Mouse (Mus musculus) right cerebral cortex, adult 18-20 months (tissue): ENCODE measurements around the gene Galnt5.
A peak's percentile ranks its signal among the peaks of the same experiment; 100 is the strongest.

Source experiments
- DNase-seq: peaks from one replicate; pipeline ENCODE4 v3.0.0; 2022; ENCODE audit warnings: mixed read lengths

Gene Galnt5

DNA sequence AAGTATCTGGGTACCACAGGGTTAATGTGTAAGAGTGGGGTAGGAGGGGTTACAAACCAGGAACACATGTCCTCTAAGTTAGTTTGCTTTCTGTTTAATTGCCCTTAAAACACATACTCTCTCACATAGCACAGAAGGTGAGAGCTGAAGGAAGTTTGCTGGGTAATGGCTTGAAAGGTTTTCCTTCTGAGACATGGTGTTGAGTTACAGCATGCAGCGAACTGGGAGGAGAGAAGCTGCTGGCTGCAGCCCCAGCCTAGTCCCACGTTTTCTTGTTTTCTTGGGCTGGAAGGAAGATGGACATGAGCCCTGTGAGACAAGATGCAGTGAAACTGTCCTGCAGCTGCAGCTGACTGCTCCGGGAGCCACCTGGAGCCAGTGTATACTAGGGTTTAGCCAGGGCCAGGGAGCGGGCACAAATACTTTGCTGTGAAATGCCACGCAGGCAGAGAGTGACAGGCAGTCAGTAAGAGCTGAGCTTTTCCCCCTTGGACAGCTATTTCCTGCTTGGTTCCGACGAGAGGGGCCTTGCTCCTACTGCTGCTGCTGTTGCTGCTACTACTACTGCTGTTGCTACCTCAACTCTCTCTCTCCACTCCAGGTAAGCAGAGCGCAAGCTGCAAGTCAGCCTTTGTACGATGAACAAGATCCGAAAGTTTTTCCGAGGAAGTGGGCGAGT, at the start of gene Galnt5:
Galnt5 (plus strand) TSS at position 133 of the 679 bp plus-strand sequence.
- DNase-seq: no peak

DNA sequence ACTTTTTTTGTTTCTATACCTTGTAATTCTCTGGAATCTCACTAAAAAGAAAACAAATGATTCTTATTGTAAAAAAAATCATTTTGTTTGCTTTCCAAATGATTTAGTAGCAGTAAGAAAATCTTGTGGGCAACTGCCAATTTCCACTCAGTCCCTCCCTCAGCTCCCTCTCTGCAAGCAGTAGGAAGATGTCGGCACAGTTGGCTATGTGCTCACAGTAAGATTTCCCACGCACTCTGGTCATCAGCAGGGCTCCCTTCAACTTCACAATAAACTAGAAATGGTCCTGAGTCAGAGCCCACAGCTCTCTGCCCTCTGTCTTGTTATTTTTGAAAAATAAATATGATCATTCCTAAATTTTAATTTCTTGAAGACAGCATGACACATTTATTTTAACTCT, 46.1 kb upstream of the Galnt5 start:
- DNase-seq: peak; percentile 33

DNA sequence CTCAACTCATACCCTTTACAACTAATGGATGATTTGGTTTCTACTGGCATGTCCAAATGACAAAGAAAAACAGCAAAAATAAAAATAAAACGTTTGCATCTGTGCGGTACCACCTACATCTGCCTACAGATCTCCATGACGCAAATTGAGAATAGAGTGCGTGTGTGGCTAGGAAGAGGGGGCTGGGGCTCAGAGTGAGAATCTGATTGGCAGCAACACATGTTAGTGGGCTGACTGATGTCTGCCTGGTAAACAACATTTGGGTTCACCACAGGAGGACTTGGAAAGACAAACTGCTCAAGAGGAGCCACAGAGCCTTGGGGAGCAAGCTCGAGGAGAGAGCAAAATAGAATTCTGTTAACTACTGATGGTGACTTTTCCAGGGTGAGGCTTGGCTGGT, 36.9 kb upstream of the Galnt5 start:
- peak; percentile 28 for DNase-seq

DNA sequence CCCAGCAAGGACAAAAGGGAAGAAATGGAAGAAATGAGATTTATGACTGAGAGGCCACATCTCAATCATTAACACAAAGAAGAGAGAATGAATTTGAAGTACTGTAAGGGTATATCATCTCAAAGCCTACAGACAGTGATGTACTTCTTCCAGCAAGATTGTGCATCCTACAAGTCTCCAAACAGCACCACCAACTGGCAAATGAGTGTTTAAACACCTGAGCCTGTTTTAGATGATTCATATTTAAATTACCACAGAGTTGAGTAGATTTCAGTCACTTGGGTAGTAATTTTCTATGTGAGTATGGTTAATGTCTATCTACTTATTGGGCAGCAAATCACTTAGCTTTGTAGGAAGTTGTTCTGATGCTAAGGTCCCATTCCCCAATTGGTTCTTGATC, 15.4 kb upstream of the Galnt5 start:
- DNase-seq: no peak

GRCm38 (mm10) chr2:57991084-57991483, 6.6 kb upstream of the Galnt5 start:
- no peak for DNase-seq

GRCm38 (mm10) chr2:58001497-58001896, 3.8 kb downstream of the Galnt5 start:
- DNase-seq: no peak

- no peak for DNase-seq
These were observed 9.4 kb downstream of the Galnt5 start for GRCm38 (mm10) chr2:58007081-58007480.

DNA sequence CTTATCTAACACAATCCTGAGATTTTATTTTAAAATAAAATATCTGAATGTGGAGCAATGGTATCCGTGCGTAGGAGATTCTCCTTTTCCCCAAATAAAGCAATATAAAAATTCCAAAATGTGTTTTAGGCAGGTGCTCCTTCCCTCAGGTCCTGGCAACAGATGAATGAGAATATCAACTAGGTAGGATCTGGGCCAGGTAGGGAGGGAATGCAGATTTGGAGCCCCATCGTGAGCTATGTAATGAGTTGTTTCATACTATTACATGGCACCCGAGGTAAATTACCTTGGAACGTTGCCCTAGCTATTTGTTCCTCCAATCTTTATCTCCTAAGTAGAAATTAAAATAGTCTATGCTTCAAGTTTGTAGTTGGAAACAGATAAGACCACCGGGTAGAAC, 25.9 kb downstream of the Galnt5 start:
- no peak for DNase-seq

GRCm38 (mm10) chr2:58026740-58027139, 29.1 kb downstream of the Galnt5 start:
- no peak for DNase-seq

- DNase-seq: peak; percentile 9
These were observed 31.7 kb downstream of the Galnt5 start for GRCm38 (mm10) chr2:58029404-58029803.

DNA sequence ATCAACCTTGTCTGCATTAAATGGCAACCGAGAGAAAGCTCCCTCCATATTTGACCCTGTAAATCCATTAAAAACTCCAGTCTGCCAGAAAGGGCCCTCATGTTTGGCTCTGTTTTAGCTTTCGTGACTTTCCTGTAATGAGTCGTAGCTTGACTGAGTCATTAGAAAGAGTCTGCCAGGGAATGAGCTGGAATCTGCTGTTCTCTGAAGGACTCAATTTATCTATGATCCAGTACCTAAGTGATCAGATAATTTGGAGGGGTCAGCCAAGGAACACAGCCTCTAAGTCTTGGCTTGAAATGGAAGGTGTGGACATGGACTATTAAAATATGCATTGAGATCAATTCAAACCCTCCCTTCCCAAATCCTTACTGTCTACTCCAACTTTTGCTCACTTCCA, 33.7 kb downstream of the Galnt5 start:
- no peak for DNase-seq

DNA sequence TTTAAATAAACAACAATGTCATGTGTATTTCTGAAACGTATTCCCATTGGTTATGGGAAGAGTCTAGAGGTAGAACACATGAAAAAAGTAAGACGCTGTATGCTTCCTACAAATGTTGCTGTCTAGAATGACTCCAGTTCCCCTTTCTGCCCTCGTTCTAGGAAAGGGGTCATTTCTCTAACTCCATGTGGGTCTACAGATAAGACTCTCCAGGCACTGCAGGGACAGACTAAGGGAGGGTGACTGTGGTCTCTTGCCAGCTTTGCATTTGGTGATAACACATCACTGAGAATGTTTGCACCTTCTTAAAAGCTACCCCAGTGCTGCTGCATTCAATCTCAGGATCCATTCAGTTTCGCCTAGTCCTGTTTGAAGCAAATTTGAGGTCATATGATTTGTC, 38.0 kb downstream of the Galnt5 start:
- DNase-seq: no peak

DNA sequence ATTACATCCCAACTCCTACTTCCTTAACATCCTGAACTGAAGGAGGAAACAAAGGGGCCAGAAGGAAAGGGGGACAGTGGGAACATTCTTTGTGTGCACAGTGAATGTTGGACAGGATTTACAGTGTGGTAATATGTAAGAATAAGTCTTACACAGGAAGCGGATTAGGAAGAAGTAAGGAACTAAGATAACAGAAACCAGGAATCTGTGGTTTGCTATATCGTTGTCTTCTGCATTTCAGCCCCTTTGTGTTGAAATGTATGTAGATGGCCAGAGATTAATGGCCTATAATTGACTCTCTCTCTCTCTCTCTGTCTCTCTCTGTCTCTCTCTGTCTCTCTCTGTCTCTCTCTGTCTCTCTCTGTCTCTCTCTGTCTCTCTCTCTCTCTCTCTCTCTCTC, 39.2 kb downstream of the Galnt5 start:
- DNase-seq: no peak

DNA sequence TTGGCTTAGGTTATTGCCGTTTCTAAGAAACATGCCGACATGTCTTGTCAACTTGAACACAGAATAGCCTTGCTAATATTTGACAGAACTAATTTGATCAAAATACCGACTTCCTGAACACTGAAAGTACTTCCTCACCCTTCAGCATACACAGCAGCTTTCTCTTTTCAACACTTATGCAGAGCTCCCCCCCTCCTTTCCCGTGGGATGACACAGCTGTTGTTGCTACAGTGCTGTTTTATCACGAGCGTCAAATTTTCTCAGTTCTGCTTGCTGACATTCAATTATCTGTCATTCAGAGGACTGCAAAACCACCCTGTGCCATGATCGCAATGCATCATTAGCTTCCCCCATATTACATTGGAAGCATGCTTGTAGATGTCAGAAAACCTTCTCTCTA, 44.2 kb downstream of the Galnt5 start:
- DNase-seq: peak; percentile 65

- DNase-seq: peak; percentile 32
These were observed 55.3 kb downstream of the Galnt5 start, which contains the start of gene Ermn for GRCm38 (mm10) chr2:58052821-58053581. TSS of gene Ermn (minus strand) at chr2:58052864.

- DNase-seq: peak; percentile 72
These were observed 57.7 kb downstream of the Galnt5 start for GRCm38 (mm10) chr2:58055383-58055782.

- peak; percentile 8 for DNase-seq
These were observed 82.2 kb downstream of the Galnt5 start for GRCm38 (mm10) chr2:58079849-58080248.

- DNase-seq: no peak
These were observed 88.7 kb downstream of the Galnt5 start for GRCm38 (mm10) chr2:58086420-58086819.

GRCm38 (mm10) chr2:58094818-58095217, 97.1 kb downstream of the Galnt5 start:
- no peak for DNase-seq
